Mouse (Mus musculus) adrenal gland, postnatal 4 days (tissue): Measurements from ENCODE around the gene Hoxc4. TPM values are rescaled to one million over a fixed set of nuclear protein-coding genes. Genes with fewer than 3 reads are reported as not detected.

Source experiments
- DNase-seq, 2 experiments: peaks; one replicate each; pipeline ENCODE4 v3.0.0; 2021 to 2022; ENCODE audit warnings: low spot score in 2 of 2, mixed read lengths in 2 of 2
- total RNA-seq, 2 experiments: library from RNA; stranded (reverse); gene quantifications; 2 replicates each; pipeline ENCODE4 v1.2.3; 2021

The Hoxc4 gene
- total RNA-seq, 2 experiments from 2014 or later: 11.3 to 13.4 TPM

GRCm38 (mm10) chr15:103010847-103011555 lies 7.7 kb upstream of the Hoxc4 start:
- no peak for DNase-seq

GRCm38 (mm10) chr15:103011928-103012486 lies 6.7 kb upstream of the Hoxc4 start:
- no peak for DNase-seq

- DNase-seq: no peak
Observed at GRCm38 (mm10) chr15:103013238-103013984, 5.3 kb upstream of the Hoxc4 start.

- no peak for DNase-seq
Observed at GRCm38 (mm10) chr15:103014166-103015008, 4.3 kb upstream of the Hoxc4 start.

- no peak for DNase-seq
Observed at GRCm38 (mm10) chr15:103015009-103015399, 3.7 kb upstream of the Hoxc4 start.

GRCm38 (mm10) chr15:103015406-103016166 lies 3.1 kb upstream of the Hoxc4 start:
- DNase-seq: no peak

GRCm38 (mm10) chr15:103020899-103021418 lies 2.2 kb downstream of the Hoxc4 start:
- no peak for DNase-seq

- no peak for DNase-seq
Observed at GRCm38 (mm10) chr15:103021544-103021943, 2.8 kb downstream of the Hoxc4 start.

GRCm38 (mm10) chr15:103024131-103024530 lies 5.4 kb downstream of the Hoxc4 start:
- DNase-seq: no peak

- DNase-seq: no peak
Observed at GRCm38 (mm10) chr15:103027266-103028235, 8.8 kb downstream of the Hoxc4 start.

- DNase-seq: no peak
Observed at GRCm38 (mm10) chr15:103028916-103029512, 10.3 kb downstream of the Hoxc4 start.

- DNase-seq: no peak
Observed at GRCm38 (mm10) chr15:103030142-103030541, 11.4 kb downstream of the Hoxc4 start.

- DNase-seq: no peak
Observed at GRCm38 (mm10) chr15:103032167-103032566, 13.4 kb downstream of the Hoxc4 start.

GRCm38 (mm10) chr15:103032646-103033575 lies 14.2 kb downstream of the Hoxc4 start:
- no peak for DNase-seq

GRCm38 (mm10) chr15:103034043-103034806 lies 15.5 kb downstream of the Hoxc4 start:
- DNase-seq: no peak

GRCm38 (mm10) chr15:103034807-103035547 lies 16.2 kb downstream of the Hoxc4 start:
- DNase-seq: no peak
